Mouse (Mus musculus): Measurements from ENCODE around the gene Gm4756.
"Not testable (repeated sequence)": the region's sequence is repeated elsewhere in the genome, so short reads cannot be mapped to it uniquely, and the experiment has no call there.

Gene Gm4756

DNA sequence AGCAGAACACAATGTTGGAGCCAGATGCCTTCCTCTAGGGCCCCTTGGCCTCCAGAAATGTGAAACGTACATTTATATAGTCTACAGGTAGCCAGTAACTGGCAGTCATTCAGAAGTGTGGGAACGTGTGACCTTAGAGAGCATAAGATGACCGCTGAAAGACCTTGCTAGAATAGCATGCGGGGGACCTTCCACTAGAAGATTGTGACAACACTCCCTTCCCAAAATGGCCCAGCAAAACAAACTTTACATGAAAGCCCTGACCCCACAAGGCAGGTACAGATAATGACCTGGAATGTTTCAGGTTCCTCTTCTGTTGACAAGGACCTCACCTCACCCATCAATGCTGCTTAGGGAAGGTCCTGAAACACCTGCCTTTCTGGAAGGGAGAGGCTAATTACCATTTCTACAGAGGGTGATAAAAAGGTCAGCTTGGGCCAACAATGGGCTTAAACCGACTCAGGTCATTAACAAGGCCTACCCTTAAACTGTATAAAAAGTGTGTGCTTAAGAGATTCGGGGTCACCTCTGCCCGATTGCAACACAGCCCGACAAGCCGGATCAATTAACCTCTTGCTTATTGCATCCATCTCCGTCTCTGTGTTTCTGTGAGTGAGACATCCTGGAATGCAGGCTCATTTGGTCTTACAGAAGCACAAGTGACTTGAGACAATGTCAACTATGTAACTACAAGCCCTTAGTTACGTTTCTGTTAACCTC, at the start of gene Gm4756:
Gene Gm4756, minus strand, starts transcription at position 51 of the 720 bp plus-strand sequence.
- DNase-seq = no peak

GRCm38 (mm10) chr12:72694901-72695463, 45.5 kb upstream of the Gm4756 start:
- DNase-seq = no peak

- DNase-seq = no peak
Measured at GRCm38 (mm10) chr12:72694438-72694837, 45.0 kb upstream of the Gm4756 start.

DNA sequence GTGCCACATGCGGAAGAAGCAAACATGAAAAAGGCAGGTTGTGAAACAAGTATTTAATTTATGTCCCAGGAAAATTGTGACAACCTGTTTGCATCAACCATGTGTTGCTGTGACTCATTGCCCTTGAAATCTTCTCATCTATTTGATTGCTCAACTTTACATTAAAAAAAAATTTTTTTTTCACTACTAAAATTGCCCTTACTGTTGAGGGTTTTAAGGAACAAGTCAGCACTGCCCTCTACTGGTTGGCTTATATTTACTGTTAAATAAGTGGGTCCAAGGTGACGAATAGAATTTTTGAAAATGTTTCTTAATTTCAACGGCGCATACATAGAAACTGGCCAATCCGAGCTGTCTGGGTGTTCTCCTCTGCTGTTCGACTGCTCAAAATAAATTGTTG, 44.4 kb upstream of the Gm4756 start:
- no peak for DNase-seq

- DNase-seq = not testable (repeated sequence)
Measured at GRCm38 (mm10) chr12:72688281-72688680, 38.8 kb upstream of the Gm4756 start.

DNA sequence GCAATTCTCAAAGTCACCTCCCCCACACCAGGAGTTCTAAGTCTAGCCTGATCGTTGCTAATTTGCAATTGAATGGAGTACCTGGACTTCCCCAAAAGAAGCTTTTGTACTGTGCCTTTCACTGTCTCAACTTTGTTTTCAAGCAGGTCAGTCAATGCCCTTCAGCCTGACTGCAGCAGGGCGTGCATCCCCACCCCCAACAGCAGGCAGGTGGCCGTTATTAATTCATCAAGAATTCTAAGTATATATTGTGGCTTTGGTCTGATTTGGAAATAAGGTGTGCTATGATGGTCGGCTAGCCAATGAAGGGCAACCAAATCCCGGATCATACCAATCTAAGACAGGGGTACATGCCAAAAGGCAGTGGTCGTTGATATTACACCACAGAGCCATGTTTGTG, 38.3 kb upstream of the Gm4756 start:
- not testable (repeated sequence) for DNase-seq

- not testable (repeated sequence) for DNase-seq
Measured at GRCm38 (mm10) chr12:72686566-72686965, 37.1 kb upstream of the Gm4756 start.

DNA sequence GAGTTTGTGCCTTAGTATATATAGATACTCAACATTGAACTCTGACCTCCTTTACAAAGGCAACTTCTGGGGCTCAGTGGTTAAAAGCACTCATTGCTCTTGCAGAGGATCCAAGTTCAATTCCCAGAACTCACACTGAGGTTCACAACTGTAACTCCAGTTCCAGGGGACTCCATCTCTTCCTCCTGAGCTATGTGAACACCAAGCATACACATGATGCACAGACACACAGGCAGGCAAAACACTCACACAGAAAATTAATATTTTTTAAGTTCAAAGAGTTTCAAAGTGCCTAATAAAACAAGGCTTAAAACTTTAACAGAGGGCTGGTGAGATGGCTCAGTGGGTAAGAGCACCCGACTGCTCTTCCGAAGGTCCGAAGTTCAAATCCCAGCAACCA, 34.2 kb upstream of the Gm4756 start:
- no peak for DNase-seq

- DNase-seq = no peak
Measured at GRCm38 (mm10) chr12:72682511-72683282, 33.2 kb upstream of the Gm4756 start.

DNA sequence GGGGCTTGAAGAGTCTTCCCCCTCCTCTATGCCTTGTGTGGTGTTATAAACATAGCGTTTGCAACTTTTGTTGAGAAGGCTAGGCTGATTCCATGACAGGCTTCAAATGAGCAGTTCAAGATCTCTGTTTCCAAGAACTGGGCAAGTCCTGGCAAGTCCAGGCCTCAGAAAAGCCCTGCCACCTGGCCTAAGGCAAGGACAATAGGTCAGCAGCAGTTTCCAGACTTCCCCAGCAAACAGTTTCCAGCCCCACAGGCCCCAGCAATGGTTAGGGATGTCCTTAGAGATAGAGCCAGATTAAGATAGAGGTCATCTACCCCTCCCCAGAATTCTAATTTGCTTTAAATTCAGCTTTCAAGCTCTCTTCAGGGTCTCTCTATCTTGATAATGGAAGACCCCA, 32.5 kb upstream of the Gm4756 start:
- DNase-seq = no peak

DNA sequence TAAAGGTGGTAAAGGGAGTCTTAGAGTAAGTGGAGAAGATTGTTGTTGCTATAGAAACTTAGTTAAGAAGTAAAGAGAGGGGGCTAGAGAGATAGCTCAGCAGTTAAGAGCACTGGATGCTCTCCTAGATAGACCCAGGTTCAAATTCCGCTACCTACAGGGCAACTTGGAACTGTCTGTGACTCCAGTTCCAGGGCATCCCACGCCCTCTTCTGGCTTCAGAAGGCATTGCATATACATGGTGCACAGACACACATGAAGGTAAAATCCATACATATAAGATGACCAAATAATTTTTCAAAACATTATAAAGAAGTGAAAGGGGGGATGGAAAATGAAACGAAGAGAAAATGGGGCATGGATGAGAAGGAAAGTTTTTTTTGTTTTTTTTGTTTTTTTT, 30.2 kb upstream of the Gm4756 start:
- no peak for DNase-seq

- no peak for DNase-seq
Measured at GRCm38 (mm10) chr12:72674820-72675219, 25.4 kb upstream of the Gm4756 start.

DNA sequence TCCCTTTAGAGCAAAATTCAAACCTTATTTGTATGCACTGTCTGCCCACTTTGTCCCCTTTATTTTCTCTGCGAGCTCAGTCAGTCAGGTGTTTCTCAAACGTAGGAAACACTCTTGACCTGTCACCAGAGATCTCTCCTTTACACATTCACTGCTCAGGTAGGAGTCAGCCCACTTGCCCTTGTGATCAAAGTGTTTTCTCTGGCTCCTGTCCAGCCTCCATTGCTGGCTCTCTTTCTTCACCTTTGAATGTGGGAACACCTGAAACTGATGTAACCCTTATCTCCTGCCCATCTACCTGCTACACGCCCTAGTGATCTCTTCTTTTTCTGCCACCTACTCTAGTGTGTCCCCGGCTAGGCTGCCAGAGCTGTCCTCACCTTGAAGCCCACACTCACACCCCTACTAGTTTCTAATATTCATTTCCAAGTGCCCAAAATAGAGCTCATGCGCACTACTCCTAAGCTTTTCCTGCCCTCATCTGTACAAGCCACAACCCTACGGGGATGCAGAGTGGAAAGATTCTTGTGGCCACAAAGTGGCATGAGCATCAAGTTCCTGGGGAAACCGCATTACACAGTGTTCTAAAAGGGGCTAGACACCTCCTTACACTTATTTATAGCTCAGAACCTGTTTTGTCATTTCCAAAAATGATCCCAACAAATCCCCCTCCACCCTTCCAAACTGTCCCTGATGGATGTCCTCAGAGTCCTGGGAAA, 24.8 kb upstream of the Gm4756 start:
- no peak for DNase-seq

DNA sequence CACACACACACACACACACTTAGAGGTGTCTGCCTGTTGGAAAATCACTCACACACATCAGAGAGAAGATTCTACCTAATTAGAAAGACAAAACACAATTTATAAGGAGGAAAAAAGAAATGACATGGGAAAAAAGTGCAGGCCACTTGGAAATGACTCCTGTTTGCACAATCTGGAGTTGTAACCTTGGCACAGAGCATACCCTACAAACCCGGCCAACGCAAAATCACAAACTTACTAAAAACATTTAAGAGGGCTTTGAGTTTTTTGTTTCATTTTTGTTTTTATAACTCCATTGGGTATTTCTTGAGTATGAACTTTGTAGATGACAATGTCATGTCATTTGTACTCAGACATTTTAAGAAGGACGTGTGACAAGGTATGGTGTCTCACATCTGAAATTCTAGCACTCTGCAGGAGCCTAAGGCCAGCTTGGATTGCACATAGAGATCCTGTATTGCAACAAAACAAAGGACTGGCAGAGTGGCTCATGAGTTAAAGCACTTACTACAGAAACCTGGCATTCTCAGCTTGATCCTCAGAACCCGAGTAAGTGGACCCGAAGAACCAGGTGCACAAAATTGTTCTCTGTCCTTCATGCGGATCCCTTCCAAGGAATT, 22.2 kb upstream of the Gm4756 start:
- no peak for DNase-seq

- DNase-seq = no peak
Measured at GRCm38 (mm10) chr12:72670921-72671320, 21.5 kb upstream of the Gm4756 start.

DNA sequence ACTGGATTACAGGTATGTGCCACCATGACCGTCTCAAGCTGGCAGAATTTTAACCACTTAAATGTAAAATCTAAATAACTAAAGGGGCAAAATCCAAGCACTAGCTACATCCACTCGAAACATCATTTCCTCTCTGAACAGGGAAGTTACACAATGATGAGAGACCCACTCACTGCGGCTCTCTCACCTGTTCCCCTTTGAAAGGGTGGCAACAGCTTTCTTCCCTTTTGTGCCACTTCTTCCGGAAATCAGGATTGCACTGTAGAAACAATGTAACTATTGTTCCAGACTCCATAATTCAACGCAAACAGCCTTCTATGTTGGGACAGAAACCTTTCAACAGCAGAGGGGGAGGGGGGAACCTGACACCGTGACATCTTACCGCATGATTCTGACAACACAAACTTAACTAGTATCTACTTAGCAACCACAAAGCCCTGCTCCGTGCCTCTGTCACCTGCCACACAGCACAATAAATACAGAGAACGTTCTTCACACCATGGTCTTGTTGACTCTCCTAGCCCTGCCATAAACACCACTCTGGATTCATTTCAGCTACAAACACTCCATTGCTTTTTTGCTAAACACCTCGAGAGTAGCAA, 18.5 kb upstream of the Gm4756 start:
- DNase-seq = no peak

DNA sequence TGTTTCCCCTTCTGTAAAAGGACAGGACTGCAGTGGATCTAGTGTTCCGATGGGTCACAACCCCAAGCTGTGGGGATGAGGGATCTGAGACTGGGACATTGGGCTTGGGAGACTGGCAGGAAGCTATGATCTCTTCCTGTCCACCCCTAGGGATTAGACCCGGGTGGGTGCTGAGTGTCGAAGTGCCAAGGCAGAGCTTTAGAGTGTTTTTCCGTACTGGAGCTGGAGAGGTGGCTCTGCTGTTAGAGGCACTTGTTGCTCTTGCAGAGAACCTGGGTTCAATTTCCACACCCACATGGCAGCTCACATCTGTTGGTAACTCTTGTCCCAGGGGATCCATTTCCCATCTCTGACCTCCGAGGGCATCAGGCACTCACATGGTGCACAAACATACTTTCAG, 16.6 kb upstream of the Gm4756 start:
- no peak for DNase-seq

GRCm38 (mm10) chr12:72664735-72665337, 15.4 kb upstream of the Gm4756 start, which contains the start of gene Dhrs7:
Dhrs7 (minus strand) TSS chr12:72664909.
- DNase-seq = peak; percentile 81 to 82

DNA sequence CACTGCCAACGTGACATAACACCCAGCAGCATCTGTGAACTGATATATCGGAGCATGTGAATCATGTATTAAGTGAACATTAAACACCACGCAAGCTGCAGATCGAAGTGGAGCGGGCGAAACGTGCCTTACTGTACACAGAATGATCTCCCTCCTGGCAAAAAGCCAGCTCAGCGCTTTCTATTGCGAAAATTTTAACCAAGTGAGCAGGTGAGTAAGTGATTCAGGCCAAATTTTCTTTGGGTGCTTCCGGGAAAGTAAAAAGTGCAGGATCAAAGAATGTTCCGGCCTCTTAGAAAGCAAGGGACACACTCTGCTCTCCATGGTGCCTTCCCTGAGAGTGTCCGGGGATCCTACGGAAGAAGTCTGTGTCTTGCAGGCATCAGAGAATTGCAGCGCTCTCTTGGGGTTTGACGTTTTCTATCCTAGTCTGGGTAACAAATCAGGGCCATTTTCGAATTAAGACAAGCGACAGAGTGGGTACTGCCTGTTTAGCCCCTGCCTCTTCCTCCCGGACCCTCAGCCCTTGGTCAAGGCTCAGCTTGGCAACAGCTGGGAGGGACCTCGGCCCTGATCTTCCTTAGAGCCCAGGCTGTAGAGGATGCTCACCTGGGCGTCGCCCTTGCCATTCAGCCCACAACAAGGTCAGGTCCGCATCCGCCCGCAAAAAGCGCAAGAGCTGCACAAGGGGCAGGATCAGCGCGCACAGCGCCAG, 14.7 kb upstream of the Gm4756 start:
- peak in 1 of 2 experiments; percentile 5 for DNase-seq

GRCm38 (mm10) chr12:72655775-72656174, 6.3 kb upstream of the Gm4756 start:
- no peak for DNase-seq

- no peak for DNase-seq
Measured at GRCm38 (mm10) chr12:72654698-72655097, 5.2 kb upstream of the Gm4756 start.
